Mouse (Mus musculus): ENCODE results near the gene Dct. TPM values are rescaled to one million over a fixed set of nuclear protein-coding genes. Genes with fewer than 3 reads are reported as not detected.

Dct gene
- polyA plus RNA-seq, 1 experiment, result not detected

DNA sequence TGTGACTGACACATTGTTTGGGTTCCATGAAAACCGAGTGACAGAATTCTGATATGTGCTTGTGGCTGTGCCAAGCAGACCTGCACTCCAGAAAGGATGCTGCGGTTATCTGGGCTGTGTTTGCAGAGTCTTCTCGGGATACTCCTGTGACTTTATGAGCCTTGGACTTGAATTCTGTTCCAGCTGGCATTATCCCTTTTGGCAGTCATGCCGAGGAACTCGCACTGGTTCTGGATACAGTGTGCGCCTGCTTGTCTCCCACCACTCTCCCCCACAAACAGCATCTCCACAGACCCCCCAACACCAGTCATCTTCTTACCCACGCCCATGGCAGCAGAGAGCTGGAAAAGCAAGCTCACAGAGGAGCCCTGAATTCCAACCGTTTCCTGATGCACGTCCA is 42.5 kb downstream of the Dct start:
- H3K4me3 ChIP-seq (ENCODE audit: insufficient read depth, low read length), result no peak overlapping the region
- TF ChIP-seq CTCF (IDR thresholded peaks at IDR 0.05; ENCODE audit: low read depth, low read length), result no peak
- no peak for TF ChIP-seq POLR2A (IDR thresholded peaks at IDR 0.05; ENCODE audit: borderline replicate concordance, low read depth, low read length)
- no peak overlapping the region for H3K27ac ChIP-seq (ENCODE audit: insufficient read depth, low read depth, low read length)
- no peaks in the 10 kb centered on the region for H3K4me1 ChIP-seq (ENCODE audit: control insufficient read depth, insufficient read depth, low read length)

DNA sequence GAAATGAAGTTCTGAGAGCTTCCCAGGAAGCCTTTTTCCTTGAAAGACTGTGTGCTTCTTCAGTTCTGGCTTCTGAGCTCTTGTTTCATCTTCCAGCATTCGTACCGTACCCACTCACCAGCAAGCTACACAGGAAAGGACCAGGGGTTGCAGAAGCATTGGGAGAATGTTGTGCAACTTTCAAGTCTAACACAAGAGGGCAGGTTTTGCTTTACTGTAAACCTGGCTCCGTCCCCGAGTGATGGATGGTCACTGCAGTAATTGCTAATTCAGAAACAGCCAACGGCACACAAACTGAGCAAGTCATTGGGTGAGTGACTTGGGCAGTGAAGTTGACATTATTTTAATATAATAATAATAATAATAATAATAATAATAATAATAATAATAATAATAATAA is 46.3 kb downstream of the Dct start:
- Histone ChIP-seq H3K4me1 (ENCODE audit: control insufficient read depth, insufficient read depth, low read length) (no peaks in the 10 kb centered on the region), H3K4me3 (ENCODE audit: insufficient read depth, low read length) (no peak overlapping the region), H3K27ac (ENCODE audit: insufficient read depth, low read depth, low read length) (no peak overlapping the region)
- no peak for TF ChIP-seq POLR2A (IDR thresholded peaks at IDR 0.05; ENCODE audit: borderline replicate concordance, low read depth, low read length)
- TF ChIP-seq CTCF (IDR thresholded peaks at IDR 0.05; ENCODE audit: low read depth, low read length), result no peak

DNA sequence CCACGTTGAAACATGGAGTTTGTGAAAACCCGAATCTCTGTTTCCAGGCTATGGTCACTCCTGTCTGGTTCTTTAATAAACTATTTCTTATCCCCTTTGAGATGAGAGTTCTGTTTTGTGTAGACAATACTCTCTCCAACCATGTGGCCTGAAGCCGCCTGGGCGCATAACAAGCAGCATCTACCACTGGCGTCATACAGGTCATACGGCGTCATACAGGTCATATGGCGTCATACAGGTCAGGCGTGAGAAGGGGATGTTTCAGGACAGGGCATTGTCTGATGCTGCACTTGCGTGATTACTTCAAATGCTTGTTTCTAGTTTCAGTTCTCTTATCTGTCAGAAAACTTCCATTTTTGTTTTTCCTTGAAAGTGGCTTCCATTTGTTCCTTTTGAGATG is 47.6 kb downstream of the Dct start:
- Histone ChIP-seq H3K4me3 (ENCODE audit: insufficient read depth, low read length) (no peak overlapping the region), H3K27ac (ENCODE audit: insufficient read depth, low read depth, low read length) (no peak overlapping the region), H3K4me1 (ENCODE audit: control insufficient read depth, insufficient read depth, low read length) (no peaks in the 10 kb centered on the region)
- TF ChIP-seq POLR2A (IDR thresholded peaks at IDR 0.05; ENCODE audit: borderline replicate concordance, low read depth, low read length) (no peak), CTCF (IDR thresholded peaks at IDR 0.05; ENCODE audit: low read depth, low read length) (no peak)

DNA sequence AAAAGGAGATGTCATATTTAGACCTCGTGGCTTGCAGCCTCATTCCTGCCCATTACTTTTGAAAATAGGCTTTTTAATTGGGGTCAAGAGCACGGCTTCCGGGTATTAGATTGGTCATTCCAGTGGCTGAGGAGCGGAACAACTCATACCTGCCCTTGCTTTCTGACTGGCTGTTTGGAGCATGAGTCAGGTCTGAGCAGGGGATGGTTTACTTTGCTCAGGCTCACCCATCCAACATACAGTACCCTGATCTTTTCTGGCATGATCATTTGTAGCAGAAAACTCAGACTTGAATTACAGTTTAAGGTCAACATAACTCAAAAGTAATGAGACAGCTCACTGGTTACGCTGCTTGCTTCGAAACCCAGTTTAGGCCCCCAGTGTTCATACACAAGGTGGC is 58.2 kb downstream of the Dct start:
- TF ChIP-seq POLR2A (IDR thresholded peaks at IDR 0.05; ENCODE audit: borderline replicate concordance, low read depth, low read length), result no peak
- no peak for TF ChIP-seq CTCF (IDR thresholded peaks at IDR 0.05; ENCODE audit: low read depth, low read length)
- no peak overlapping the region for H3K4me3 ChIP-seq (ENCODE audit: insufficient read depth, low read length)
- no peaks in the 10 kb centered on the region for H3K4me1 ChIP-seq (ENCODE audit: control insufficient read depth, insufficient read depth, low read length)
- H3K27ac ChIP-seq (ENCODE audit: insufficient read depth, low read depth, low read length), result no peak overlapping the region

DNA sequence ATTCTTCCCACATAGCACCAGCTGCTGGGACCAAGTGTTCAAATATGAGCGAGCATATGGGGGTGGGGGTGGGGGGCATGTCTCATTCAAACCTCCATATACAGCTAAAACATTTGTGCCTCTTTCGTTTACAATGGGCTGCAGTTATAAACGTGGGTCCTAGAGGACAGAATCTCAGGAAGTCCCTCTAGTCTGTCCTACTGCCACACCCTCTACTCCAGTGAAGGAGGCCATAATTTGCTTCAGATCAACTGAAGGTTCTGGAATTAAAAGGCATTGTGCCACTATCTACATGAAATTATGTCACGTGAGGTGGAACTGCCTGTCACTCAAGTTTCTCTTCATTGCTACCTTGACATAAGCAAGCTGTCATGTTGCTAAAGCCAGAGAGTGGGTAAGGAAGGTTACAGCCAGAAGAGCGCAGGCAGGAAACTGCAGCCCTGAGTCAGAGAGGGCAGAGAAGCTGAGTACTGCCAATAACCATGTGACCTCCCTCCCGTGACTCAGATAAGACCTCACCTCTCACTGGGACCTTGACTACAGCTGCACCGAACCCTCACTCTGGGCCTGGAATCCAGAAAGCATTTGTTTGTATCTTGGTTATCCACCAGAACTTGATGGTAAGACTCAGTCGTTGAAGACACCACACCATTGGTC is 59.3 kb downstream of the Dct start:
- Histone ChIP-seq H3K4me3 (ENCODE audit: insufficient read depth, low read length) (no peak overlapping the region), H3K4me1 (ENCODE audit: control insufficient read depth, insufficient read depth, low read length) (no peaks in the 10 kb centered on the region), H3K27ac (ENCODE audit: insufficient read depth, low read depth, low read length) (no peak overlapping the region)
- no peak for TF ChIP-seq CTCF (IDR thresholded peaks at IDR 0.05; ENCODE audit: low read depth, low read length)

DNA sequence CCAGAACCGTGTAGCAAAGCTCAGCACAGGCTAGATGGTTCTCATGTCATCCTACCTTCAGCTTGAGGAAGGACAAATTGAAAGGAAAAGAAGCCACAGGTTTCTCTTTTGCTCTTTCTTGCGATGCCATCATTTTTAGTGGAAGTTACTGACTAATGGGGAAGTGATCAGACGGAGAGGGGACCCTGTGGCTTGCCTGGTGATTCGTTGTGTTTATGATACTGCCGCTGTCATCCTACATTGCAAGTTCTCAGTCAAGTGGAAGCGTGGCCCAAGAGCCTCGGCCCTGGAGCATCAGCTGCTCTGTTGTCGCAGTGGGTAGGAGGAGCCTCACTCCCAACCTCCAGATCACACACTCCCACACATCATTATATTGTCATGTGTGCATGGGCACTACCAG is 61.8 kb downstream of the Dct start:
- Histone ChIP-seq H3K4me3 (ENCODE audit: insufficient read depth, low read length) (no peak overlapping the region), H3K27ac (ENCODE audit: insufficient read depth, low read depth, low read length) (no peak overlapping the region), H3K4me1 (ENCODE audit: control insufficient read depth, insufficient read depth, low read length) (no peaks in the 10 kb centered on the region)
- TF ChIP-seq POLR2A (IDR thresholded peaks at IDR 0.05; ENCODE audit: borderline replicate concordance, low read depth, low read length) (no peak), CTCF (IDR thresholded peaks at IDR 0.05; ENCODE audit: low read depth, low read length) (no peak)

DNA sequence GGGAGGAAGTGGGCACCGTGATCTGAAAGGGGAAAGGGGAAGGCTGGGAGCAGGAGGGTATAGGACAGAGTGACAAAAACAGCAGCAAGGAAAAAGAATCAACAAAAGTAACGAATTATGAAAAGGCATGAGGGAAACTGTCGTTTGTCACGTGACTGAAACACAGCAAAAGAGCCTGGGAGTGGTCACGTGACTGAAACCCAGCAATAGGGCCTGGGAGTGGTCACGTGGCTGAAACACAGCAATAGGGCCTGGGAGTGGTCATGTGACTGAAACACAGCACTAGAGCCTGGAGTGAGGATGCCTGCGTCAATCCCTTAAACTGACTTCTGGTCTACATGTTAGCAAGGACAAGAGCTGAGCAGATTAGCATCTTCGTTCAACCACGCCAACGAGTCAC is 63.6 kb downstream of the Dct start:
- Histone ChIP-seq H3K4me3 (ENCODE audit: insufficient read depth, low read length) (no peak overlapping the region), H3K27ac (ENCODE audit: insufficient read depth, low read depth, low read length) (no peak overlapping the region), H3K4me1 (ENCODE audit: control insufficient read depth, insufficient read depth, low read length) (no peaks in the 10 kb centered on the region)
- no peak for TF ChIP-seq CTCF (IDR thresholded peaks at IDR 0.05; ENCODE audit: low read depth, low read length)
- TF ChIP-seq POLR2A (IDR thresholded peaks at IDR 0.05; ENCODE audit: borderline replicate concordance, low read depth, low read length), result no peak

DNA sequence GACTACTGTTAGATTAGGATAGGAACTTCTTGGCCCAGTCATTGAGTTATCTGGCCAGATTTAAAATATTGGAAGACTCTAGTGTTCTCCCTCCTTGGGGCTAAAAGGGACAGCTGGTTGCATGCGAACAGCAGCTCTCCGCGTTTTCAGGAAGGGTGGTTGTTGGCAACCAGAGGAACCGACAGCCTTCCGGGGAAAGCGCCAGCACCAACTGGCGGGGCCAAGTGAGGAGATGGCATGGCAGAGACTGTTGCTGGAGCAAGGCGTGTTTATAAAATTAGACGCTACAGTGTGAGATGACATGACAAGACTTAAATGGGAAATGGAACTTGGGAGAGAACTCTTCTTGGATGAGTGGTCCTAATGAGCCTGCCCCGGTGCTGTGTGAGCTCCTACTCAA is 70.5 kb downstream of the Dct start:
- TF ChIP-seq CTCF (IDR thresholded peaks at IDR 0.05; ENCODE audit: low read depth, low read length) (no peak), POLR2A (IDR thresholded peaks at IDR 0.05; ENCODE audit: borderline replicate concordance, low read depth, low read length) (no peak)
- Histone ChIP-seq H3K4me3 (ENCODE audit: insufficient read depth, low read length) (no peak overlapping the region), H3K27ac (ENCODE audit: insufficient read depth, low read depth, low read length) (no peak overlapping the region), H3K4me1 (ENCODE audit: control insufficient read depth, insufficient read depth, low read length) (no peaks in the 10 kb centered on the region)

DNA sequence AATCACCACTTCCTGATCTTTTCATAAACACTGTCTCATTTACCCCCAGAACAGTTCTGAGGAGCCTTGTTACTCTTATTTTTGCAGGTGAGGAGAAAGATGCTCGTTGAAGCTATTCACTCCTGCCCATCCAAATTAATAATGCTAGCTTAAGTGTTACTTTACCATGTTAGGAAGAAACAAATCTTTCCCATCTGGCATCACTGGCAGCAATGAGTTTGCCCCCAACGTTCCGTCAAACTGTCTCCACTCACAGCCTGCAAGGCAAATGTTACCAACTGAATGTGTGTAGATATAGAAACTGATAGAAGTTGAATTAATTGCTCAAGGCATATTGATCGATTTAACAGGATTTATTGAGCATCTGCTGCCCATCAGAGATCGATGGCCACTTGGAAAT is 79.5 kb downstream of the Dct start:
- Histone ChIP-seq H3K27ac (ENCODE audit: insufficient read depth, low read depth, low read length) (no peak overlapping the region), H3K4me3 (ENCODE audit: insufficient read depth, low read length) (no peak overlapping the region), H3K4me1 (ENCODE audit: control insufficient read depth, insufficient read depth, low read length) (no peaks in the 10 kb centered on the region)
- TF ChIP-seq CTCF (IDR thresholded peaks at IDR 0.05; ENCODE audit: low read depth, low read length), result no peak

Other genes with a start within 250 kb of the Dct start
- gene Tgds, start 80.5 kb upstream of the Dct start, polyA plus RNA-seq (2012; ENCODE audit: insufficient read depth, insufficient read length, missing spikeins), result 10.6 and 12.7 TPM in 2 replicates
- 11.2 and 11.3 TPM in 2 replicates for gene Gpr180, start 84.9 kb upstream of the Dct start, polyA plus RNA-seq (2012; ENCODE audit: insufficient read depth, insufficient read length, missing spikeins)
- not detected in 2 replicates for gene Sox21, start 184.8 kb upstream of the Dct start, polyA plus RNA-seq (2012; ENCODE audit: insufficient read depth, insufficient read length, missing spikeins)
- gene Gm9376, start 214.7 kb upstream of the Dct start, polyA plus RNA-seq (2012; ENCODE audit: insufficient read depth, insufficient read length, missing spikeins), result not detected in 2 replicates

All from bone marrow macrophage, adult 2 months (primary cell).